Mouse (Mus musculus) embryonic facial prominence, embryonic 10.5 days (tissue): ENCODE measurements around the gene Upk1a. TPM values are rescaled to one million over a fixed set of nuclear protein-coding genes. Genes with fewer than 3 reads are reported as not detected.

ENCODE experiments used
- DNase-seq: peaks from one replicate; pipeline ENCODE4 v3.0.0-alpha.2; 2017; ENCODE audit warnings: low spot score
- H3K27ac ChIP-seq: fragments of 300-500 bp; sonication (generic); replicated peaks from 2 replicates; pipeline ENCODE4 v1.5.1; 2016; ENCODE audit warnings: mild to moderate bottlenecking
- H3K27me3 ChIP-seq: fragments of 300-500 bp; sonication (generic); replicated peaks from 2 replicates; pipeline ENCODE4 v1.6.1; 2016; ENCODE audit warnings: low read depth, mild to moderate bottlenecking; ENCODE audit not compliant: poor library complexity, severe bottlenecking
- H3K36me3 ChIP-seq: fragments of 300-500 bp; sonication (generic); replicated peaks from 2 replicates; pipeline ENCODE4 v1.6.1; 2016; ENCODE audit warnings: mild to moderate bottlenecking, moderate library complexity
- H3K4me1 ChIP-seq: fragments of 300-500 bp; sonication (generic); 2 replicates; pipeline ENCODE4 v1.6.1; 2016
- H3K4me3 ChIP-seq: fragments of 300-500 bp; sonication (generic); 2 replicates; pipeline ENCODE4 v1.5.1; 2016; ENCODE audit warnings: mild to moderate bottlenecking, moderate library complexity
- H3K9me3 ChIP-seq: fragments of 300-500 bp; sonication (generic); 2 replicates; pipeline ENCODE4 v1.6.1; 2016; ENCODE audit warnings: mild to moderate bottlenecking
- WGBS: fragments of 180-500 bp; shearing (Covaris S2); methylation state at CpG from one replicate; pipeline ENCODE4 v1.1.7; 2016; 5-methylcytosine and 5-hydroxymethylcytosine counted together
- polyA plus RNA-seq: library from polyadenylated mRNA; unstranded; fragments of >200 nt; fragmentation: Nextera tagmentation; extraction: Ambion mirVana; gene quantifications from 2 replicates; pipeline ENCODE4 v1.2.1, GENCODE M21; 2016

Upk1a gene
- polyA plus RNA-seq, 1 experiment from 2014 or later = 0.54 TPM

DNA sequence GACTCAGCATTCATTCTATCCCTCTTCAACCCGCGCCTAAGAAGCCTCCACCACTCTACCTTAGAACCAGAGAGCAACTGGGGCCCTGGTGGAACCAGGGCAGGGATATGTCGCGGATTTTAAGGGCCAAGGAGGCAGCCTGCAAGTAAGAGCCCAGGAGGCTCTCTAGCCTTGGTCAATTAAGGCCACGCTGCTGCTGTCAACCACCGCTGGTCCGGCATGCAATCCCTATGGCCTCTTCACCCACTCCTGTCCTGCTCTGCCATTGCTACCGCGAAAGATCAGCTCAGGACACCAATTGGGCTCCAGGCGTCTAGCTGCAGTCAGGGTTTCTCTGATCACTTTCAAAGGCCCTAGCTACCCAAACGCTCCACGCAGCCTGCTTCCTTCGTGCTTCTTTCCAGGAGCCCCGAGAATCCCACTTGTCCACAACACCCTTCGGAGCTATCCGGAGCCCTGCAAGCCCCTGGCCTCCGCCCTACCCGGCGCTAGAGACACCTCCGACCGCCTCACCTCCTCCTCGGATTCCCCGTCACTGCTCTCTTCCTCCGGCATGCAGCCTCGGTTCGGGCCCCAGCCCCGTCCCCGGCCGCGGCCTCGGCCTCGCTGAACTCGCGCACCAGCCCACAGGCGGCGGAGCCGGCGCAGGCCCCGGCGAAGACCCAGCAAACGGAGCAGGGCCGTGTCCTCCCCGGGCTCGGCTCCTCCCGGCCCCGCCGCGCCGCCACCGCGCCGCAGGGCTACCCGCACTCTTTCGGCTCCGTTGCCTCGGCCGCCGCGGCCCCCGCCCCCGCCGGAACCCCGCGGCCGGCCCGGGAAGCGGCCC lies 24.6 kb downstream of the Upk1a start:
- DNase-seq = no peak
- peak overlapping the region; percentile 99 for H3K27ac ChIP-seq
- peaks cover 41% of the 10 kb centered on the region for H3K36me3 ChIP-seq
- under 1% methylated on average over 67 of the region's 67 CpGs for WGBS
- H3K9me3 ChIP-seq = no peaks in the 10 kb centered on the region
- H3K4me1 ChIP-seq = peaks cover 24% of the 10 kb centered on the region
- H3K27me3 ChIP-seq = no peaks in the 10 kb centered on the region
- peak overlapping the region; percentile 99 for H3K4me3 ChIP-seq

GRCm38 (mm10) chr7:30586455-30587020 lies 26.1 kb downstream of the Upk1a start:
- no peak for DNase-seq
- Histone ChIP-seq H3K4me3 (peak overlapping the region; percentile 99), H3K4me1 (peaks cover 24% of the 10 kb centered on the region), H3K27me3 (no peaks in the 10 kb centered on the region), H3K27ac (no peak overlapping the region), H3K9me3 (no peaks in the 10 kb centered on the region), H3K36me3 (peaks cover 56% of the 10 kb centered on the region)
- WGBS = 90% methylated on average over 28 of the region's 28 CpGs

DNA sequence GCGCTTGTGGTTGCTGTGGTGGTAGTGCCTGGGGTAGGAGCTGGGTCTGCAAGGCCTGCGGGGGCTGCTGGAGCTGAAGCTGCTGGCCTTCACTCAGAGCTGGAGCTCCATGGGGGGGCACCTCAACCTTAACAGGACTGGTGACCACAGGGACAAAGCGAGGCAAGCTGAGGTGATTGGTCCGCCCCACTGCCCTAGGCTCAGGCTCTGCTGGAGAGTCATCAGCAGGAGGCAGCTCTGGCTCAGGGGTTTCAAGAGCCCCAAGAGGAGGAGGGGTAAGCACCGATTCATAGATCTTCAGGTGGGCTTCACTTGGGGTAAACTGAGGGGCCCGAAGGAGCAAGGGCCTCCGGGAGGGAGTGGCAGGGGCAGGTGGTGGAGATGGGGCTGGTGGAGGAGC lies 27.5 kb downstream of the Upk1a start:
- Histone ChIP-seq H3K4me1 (peaks cover 21% of the 10 kb centered on the region), H3K27ac (no peak overlapping the region), H3K36me3 (peaks cover 70% of the 10 kb centered on the region), H3K9me3 (no peaks in the 10 kb centered on the region), H3K27me3 (no peaks in the 10 kb centered on the region), H3K4me3 (peak overlapping the region; percentile 8; the same call in 1 of the 2 replicates)
- DNase-seq = no peak
- 94% methylated on average over 7 of the region's 7 CpGs for WGBS

- peaks cover 78% of the 10 kb centered on the region for H3K36me3 ChIP-seq
- H3K4me3 ChIP-seq = no peak overlapping the region
- no peaks in the 10 kb centered on the region for H3K27me3 ChIP-seq
- WGBS = 93% methylated on average over 10 of the region's 10 CpGs
- peaks cover 15% of the 10 kb centered on the region for H3K4me1 ChIP-seq
- H3K27ac ChIP-seq = no peak overlapping the region
- no peak for DNase-seq
- no peaks in the 10 kb centered on the region for H3K9me3 ChIP-seq
These were observed 28.3 kb downstream of the Upk1a start for GRCm38 (mm10) chr7:30584339-30584738.

DNA sequence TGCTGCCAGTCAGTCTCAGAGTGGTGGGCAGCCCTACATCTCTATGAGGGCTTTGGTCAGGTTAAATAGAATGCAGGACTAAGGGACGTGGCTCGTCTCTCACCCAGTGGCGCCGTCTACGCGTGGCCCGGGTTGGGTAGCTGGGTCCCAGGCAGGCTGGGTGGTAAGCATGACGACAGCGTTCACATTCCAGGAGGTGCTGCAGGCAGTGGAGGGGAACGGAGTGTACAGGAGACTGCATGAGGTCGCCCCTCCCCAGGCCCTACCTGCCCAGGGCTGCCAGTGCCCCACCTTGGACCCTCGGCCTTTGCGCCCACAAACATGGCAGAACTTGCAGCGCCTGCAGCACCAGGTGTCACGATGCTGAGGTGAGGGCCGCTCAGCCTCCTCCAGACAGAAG lies 31.1 kb downstream of the Upk1a start:
- Histone ChIP-seq H3K9me3 (no peaks in the 10 kb centered on the region), H3K4me3 (no peak overlapping the region), H3K27me3 (no peaks in the 10 kb centered on the region), H3K36me3 (peaks cover 100% of the 10 kb centered on the region), H3K27ac (no peak overlapping the region), H3K4me1 (peaks cover 1% of the 10 kb centered on the region)
- WGBS = 95% methylated on average over 16 of the region's 16 CpGs
- DNase-seq = no peak

DNA sequence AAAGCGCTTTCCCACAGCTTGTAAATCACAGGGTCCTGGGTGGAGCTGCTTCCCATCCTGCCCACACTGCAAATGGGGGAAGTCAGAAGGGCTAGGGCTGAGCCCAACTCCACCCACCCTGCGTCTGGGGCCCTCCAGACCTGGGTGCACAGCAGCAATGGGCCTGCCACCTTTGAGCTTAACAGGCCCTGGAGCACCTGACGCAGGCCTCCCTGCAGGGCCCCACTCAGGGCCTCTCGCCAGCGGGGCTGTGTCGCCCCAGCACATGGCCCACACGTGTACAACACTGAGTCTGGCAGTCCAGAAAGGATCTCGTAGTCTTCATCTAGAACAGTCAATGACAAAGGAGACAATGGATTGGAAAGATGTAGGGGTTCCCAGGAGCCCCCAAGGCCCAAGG lies 32.7 kb downstream of the Upk1a start:
- H3K4me1 ChIP-seq = no peaks in the 10 kb centered on the region
- H3K36me3 ChIP-seq = peaks cover 100% of the 10 kb centered on the region
- H3K4me3 ChIP-seq = no peak overlapping the region
- no peaks in the 10 kb centered on the region for H3K27me3 ChIP-seq
- DNase-seq = no peak
- 96% methylated on average over 8 of the region's 8 CpGs for WGBS
- H3K27ac ChIP-seq = no peak overlapping the region
- no peaks in the 10 kb centered on the region for H3K9me3 ChIP-seq

DNA sequence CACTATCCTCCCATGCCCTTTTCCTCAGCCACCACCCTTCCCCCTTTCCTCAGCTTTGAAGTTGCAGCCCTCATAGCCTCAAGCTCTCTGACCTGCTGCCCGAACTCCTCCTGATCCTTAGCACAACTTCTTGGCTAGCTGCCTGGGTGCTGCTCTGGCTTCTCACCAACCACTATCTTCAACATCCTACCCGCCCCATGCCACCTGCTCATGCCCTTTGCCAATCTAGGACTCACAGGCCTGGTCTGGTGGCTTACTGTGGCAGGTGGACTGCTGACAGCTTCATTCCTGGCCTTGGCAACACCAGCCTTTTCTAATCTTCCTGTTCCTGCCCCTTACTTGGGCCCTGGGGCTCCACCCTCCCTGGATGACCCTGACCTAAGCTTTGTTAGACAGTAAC lies 39.7 kb downstream of the Upk1a start:
- H3K27me3 ChIP-seq = no peaks in the 10 kb centered on the region
- H3K4me1 ChIP-seq = no peaks in the 10 kb centered on the region
- peaks cover 100% of the 10 kb centered on the region for H3K36me3 ChIP-seq
- H3K27ac ChIP-seq = no peak overlapping the region
- DNase-seq = no peak
- no peaks in the 10 kb centered on the region for H3K9me3 ChIP-seq
- no peak overlapping the region for H3K4me3 ChIP-seq
- 84% methylated on average over 2 of the region's 2 CpGs for WGBS

DNA sequence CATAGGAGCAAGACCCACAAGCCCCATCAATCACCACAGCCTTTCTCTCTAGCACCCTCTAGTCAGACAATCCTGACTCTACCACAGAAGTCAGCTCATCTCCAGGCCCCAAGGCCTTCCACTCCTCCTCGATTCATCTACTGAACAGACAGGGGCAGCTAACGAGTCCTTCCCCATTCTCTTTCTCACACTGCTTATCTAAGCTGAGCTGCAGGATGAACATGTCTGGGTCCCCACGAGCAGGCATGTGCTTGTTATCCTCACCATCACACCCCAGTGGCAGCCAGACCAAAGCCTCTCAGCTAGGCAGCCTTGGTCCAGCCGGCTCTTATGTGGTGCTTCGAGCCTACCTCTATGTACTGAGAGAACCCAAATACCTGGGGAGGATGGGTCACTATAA lies 40.3 kb downstream of the Upk1a start:
- H3K36me3 ChIP-seq = peaks cover 98% of the 10 kb centered on the region
- no peaks in the 10 kb centered on the region for H3K4me1 ChIP-seq
- DNase-seq = no peak
- H3K9me3 ChIP-seq = no peaks in the 10 kb centered on the region
- no peak overlapping the region for H3K27ac ChIP-seq
- H3K4me3 ChIP-seq = no peak overlapping the region
- no peaks in the 10 kb centered on the region for H3K27me3 ChIP-seq
- 87% methylated on average over 5 of the region's 5 CpGs for WGBS

DNA sequence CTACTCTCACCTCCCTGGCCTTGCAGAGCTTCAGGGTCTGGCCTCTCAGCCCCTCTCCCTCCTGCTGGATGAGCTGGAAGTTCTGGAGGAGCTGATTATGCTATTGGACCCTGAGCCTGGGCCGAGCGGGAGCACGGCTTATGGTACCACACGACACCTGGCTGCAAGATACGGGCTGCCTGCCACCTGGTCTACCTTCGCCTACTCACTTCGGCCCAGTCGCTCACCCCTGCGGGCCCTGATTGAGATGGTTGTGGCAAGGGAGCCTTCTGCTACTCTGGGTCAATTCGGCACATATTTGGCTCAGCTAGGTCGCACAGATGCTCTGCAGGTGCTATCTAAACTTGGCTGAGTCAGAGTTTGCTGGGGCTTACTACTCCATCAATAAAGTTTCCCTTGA lies 45.1 kb downstream of the Upk1a start:
- no peak overlapping the region for H3K4me3 ChIP-seq
- DNase-seq = no peak
- peaks cover 82% of the 10 kb centered on the region for H3K36me3 ChIP-seq
- peaks cover 8% of the 10 kb centered on the region for H3K4me1 ChIP-seq
- H3K9me3 ChIP-seq = no peaks in the 10 kb centered on the region
- WGBS = 86% methylated on average over 11 of the region's 11 CpGs
- no peak overlapping the region for H3K27ac ChIP-seq
- no peaks in the 10 kb centered on the region for H3K27me3 ChIP-seq

DNA sequence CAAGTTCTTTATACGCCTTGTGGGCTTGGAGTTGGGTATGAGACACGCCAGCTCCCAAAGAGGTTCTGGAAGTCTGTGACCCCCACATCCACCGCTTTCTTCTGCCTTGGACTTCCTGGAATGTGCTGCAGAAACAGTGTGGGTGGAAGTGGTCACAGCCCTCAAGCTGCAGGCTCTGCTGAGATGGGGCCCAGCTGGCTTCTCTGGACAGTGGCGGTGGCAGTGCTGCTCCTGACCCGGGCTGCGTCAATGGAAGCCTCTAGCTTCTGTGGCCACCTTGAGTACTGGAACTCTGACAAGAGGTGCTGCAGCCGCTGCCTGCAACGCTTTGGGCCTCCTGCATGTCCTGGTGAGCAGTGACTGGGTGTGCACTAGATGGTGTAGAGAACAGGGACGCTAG lies 46.6 kb downstream of the Upk1a start:
- H3K4me1 ChIP-seq = peaks cover 17% of the 10 kb centered on the region
- no peak overlapping the region for H3K4me3 ChIP-seq
- H3K36me3 ChIP-seq = peaks cover 70% of the 10 kb centered on the region
- H3K27me3 ChIP-seq = no peaks in the 10 kb centered on the region
- DNase-seq = no peak
- H3K9me3 ChIP-seq = no peaks in the 10 kb centered on the region
- 90% methylated on average over 9 of the region's 9 CpGs for WGBS
- H3K27ac ChIP-seq = no peak overlapping the region

GRCm38 (mm10) chr7:30564970-30565571 lies 47.6 kb downstream of the Upk1a start, which contains the start of gene Igflr1:
Igflr1 (plus strand) TSS chr7:30565427.
- Histone ChIP-seq H3K27me3 (no peaks in the 10 kb centered on the region), H3K4me1 (peaks cover 20% of the 10 kb centered on the region), H3K9me3 (no peaks in the 10 kb centered on the region), H3K36me3 (peaks cover 61% of the 10 kb centered on the region), H3K4me3 (peak within 1 kb of the TSS; percentile 84), H3K27ac (no peak within 1 kb of the TSS)
- DNase-seq = no peak
- 94% methylated on average over 12 of the region's 12 CpGs for WGBS

DNA sequence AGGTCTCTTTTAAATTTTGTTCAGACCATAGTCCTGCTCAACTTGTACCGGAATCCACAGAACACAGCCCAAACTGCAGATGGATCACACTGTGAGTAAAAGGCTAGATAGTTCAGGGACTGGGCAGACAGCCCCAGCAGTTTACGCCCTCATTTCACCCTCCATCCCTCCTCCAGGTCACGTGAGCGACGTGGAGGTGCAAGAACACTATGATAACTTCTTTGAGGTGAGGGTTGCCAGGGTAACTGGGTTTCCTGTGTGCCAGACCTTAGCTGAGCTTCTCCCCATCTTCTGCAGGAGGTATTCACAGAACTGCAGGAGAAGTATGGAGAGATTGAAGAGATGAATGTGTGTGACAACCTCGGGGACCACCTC lies 48.8 kb downstream of the Upk1a start:
- peak overlapping the region; percentile 84 for H3K4me3 ChIP-seq
- peaks cover 27% of the 10 kb centered on the region for H3K4me1 ChIP-seq
- WGBS = 21% methylated on average over 6 of the region's 6 CpGs
- no peaks in the 10 kb centered on the region for H3K9me3 ChIP-seq
- peak overlapping the region; percentile 93 for H3K27ac ChIP-seq
- H3K27me3 ChIP-seq = no peaks in the 10 kb centered on the region
- DNase-seq = no peak
- peaks cover 49% of the 10 kb centered on the region for H3K36me3 ChIP-seq
